In genomic region chr14:118232381-118232970, GRCm38 (mm10) we compare ENCODE assay signal across 11 mouse cellular contexts. TPM values are rescaled to one million over a fixed set of nuclear protein-coding genes. Genes with fewer than 3 reads are reported as not detected.
DNase-seq lines count a peak whose midpoint lies in the region; ATAC-seq lines count a peak whose summit lies in the region.
"Had no signal": no experiment of that assay in that cellular context is flagged by ENCODE, and none has a peak within 500 bp of the region (broad histone marks: within the 10 kb centered on the region; RNA-seq: fewer than 3 reads in every experiment).

No protein-coding gene starts in this region.

- H3K4me3 ChIP-seq in forebrain, embryonic 13.5 days = peak overlapping the region; percentile 34
- H3K4me3 ChIP-seq in midbrain, embryonic 11.5 days (ENCODE audit: low read depth, low read length) = peak overlapping the region; percentile 35
- peak overlapping the region; percentile 33 for H3K4me3 ChIP-seq in stomach, embryonic 16.5 days (replicated peaks; ENCODE audit: low read length)
- H3K4me3 ChIP-seq in liver, embryonic 12.5 days = no peak overlapping the region

- H3K9ac ChIP-seq in forebrain, embryonic 13.5 days = peak overlapping the region; percentile 63
- H3K9ac ChIP-seq in midbrain, embryonic 11.5 days (ENCODE audit: low read length) = peak overlapping the region; percentile 70
- 0 out of 2 replicates have a peak overlapping the region, but pooled peaks have one; percentile 2 for H3K9ac ChIP-seq in stomach, embryonic 16.5 days (ENCODE audit: low read length)
- H3K9ac ChIP-seq in liver, embryonic 12.5 days = no peak overlapping the region

- peak; percentile 11 to 22 for DNase-seq in left cerebral cortex, postnatal 25 days (ENCODE audit: low spot score in 2 of 2)
- no peak for DNase-seq in left cerebral cortex, postnatal 10 days (ENCODE audit: extremely low spot score in 1 of 2, low spot score in 2 of 2)
- peak; percentile 96 for DNase-seq in midbrain, embryonic 11.5 days (ENCODE audit: low spot score, missing footprints)
- no peak for DNase-seq in c-Kit-positive CD71-positive TER-119-positive erythroid progenitor cells, embryonic 14.5 days (ENCODE audit: low spot score)
- no peak for DNase-seq in lung, adult 18-20 months
- DNase-seq: gastrocnemius, postnatal 14 days had no signal

- H3K9me3 ChIP-seq in forebrain, embryonic 13.5 days (replicated peaks) = no peaks in the 10 kb centered on the region
- no peaks in the 10 kb centered on the region for H3K9me3 ChIP-seq in midbrain, embryonic 11.5 days (ENCODE audit: control insufficient read depth, low read length)
- H3K9me3 ChIP-seq in stomach, embryonic 16.5 days (replicated peaks; ENCODE audit: control insufficient read depth, low read length) = no peaks in the 10 kb centered on the region
- no peaks in the 10 kb centered on the region for H3K9me3 ChIP-seq in liver, embryonic 12.5 days (replicated peaks)

- WGBS in forebrain, embryonic 13.5 days = 1% methylated on average over 8 of the region's 8 CpGs
- WGBS in midbrain, embryonic 11.5 days = 0% methylated on average over 8 of the region's 8 CpGs
- WGBS in stomach, embryonic 16.5 days = 11% methylated on average over 8 of the region's 8 CpGs
- 8% methylated on average over 8 of the region's 8 CpGs for WGBS in liver, embryonic 12.5 days (ENCODE audit: insufficient replicate concordance)

- no peak for ATAC-seq in forebrain, embryonic 13.5 days
- ATAC-seq in midbrain, embryonic 11.5 days (ENCODE audit: low FRiP score) = no peak
- no peak for ATAC-seq in stomach, embryonic 16.5 days (ENCODE audit: insufficient read depth, low FRiP score)
- no peak for ATAC-seq in liver, embryonic 12.5 days

- H3K4me1 ChIP-seq in forebrain, embryonic 13.5 days = peaks cover 83% of the 10 kb centered on the region
- peaks cover 31% of the 10 kb centered on the region for H3K4me1 ChIP-seq in midbrain, embryonic 11.5 days (ENCODE audit: control insufficient read depth, insufficient read depth, low read length)
- peaks cover 6% of the 10 kb centered on the region; the same call in 1 of the 2 replicates for H3K4me1 ChIP-seq in stomach, embryonic 16.5 days (ENCODE audit: control insufficient read depth, insufficient read depth, low read length)
- peaks cover 25% of the 10 kb centered on the region; the same call in 1 of the 2 replicates for H3K4me1 ChIP-seq in liver, embryonic 12.5 days

- peak overlapping the region; percentile 73 for H3K4me2 ChIP-seq in forebrain, embryonic 13.5 days
- H3K4me2 ChIP-seq in midbrain, embryonic 11.5 days = peak overlapping the region; percentile 69
- peak overlapping the region; percentile 52 for H3K4me2 ChIP-seq in stomach, embryonic 16.5 days (ENCODE audit: low read depth, low read length)
- no peak overlapping the region for H3K4me2 ChIP-seq in liver, embryonic 12.5 days

- peak overlapping the region; percentile 85 for H3K27ac ChIP-seq in forebrain, embryonic 13.5 days
- H3K27ac ChIP-seq in midbrain, embryonic 11.5 days (ENCODE audit: low read depth, low read length) = peak overlapping the region; percentile 52
- H3K27ac ChIP-seq in stomach, embryonic 16.5 days (ENCODE audit: low read length) = peak overlapping the region; percentile 70
- no peak overlapping the region for H3K27ac ChIP-seq in liver, embryonic 12.5 days

- peaks cover 12% of the 10 kb centered on the region for H3K36me3 ChIP-seq in forebrain, embryonic 13.5 days (ENCODE audit: poor library complexity, severe bottlenecking)
- H3K36me3 ChIP-seq in midbrain, embryonic 11.5 days (ENCODE audit: control insufficient read depth, insufficient read depth, low read length) = no peaks in the 10 kb centered on the region
- no peaks in the 10 kb centered on the region for H3K36me3 ChIP-seq in stomach, embryonic 16.5 days (ENCODE audit: control insufficient read depth, insufficient read depth, low read length)
- H3K36me3 ChIP-seq in liver, embryonic 12.5 days = no peaks in the 10 kb centered on the region

- intact Hi-C loops in left cerebral cortex, postnatal 25 days (cut with DNase I) = no loop called here
- intact Hi-C loops in left cerebral cortex, postnatal 10 days (cut with DNase I) = no loop called here

- H3K27me3 ChIP-seq in forebrain, embryonic 13.5 days = peaks cover 33% of the 10 kb centered on the region
- peaks cover 17% of the 10 kb centered on the region for H3K27me3 ChIP-seq in midbrain, embryonic 11.5 days (ENCODE audit: control insufficient read depth, insufficient read depth, low read length)
- peaks cover 42% of the 10 kb centered on the region for H3K27me3 ChIP-seq in stomach, embryonic 16.5 days (ENCODE audit: control insufficient read depth, insufficient read depth, low read length)
- peaks cover 98% of the 10 kb centered on the region for H3K27me3 ChIP-seq in liver, embryonic 12.5 days (replicated peaks)

RNA-seq across cellular contexts. Expression of gene Sox21, which starts 4.4 kb away (rescaled TPM):
- 10 to 100 TPM; 10.2 to 10.5 TPM for total RNA-seq in left cerebral cortex, postnatal 25 days (2021)
- total RNA-seq in left cerebral cortex, postnatal 10 days (2021) = 1 to 10 TPM; 6.2 to 9.7 TPM
- polyA plus RNA-seq in forebrain, embryonic 13.5 days (2015; fragmentation: Nextera tagmentation; extraction: Ambion mirVana) = 8.9 and 11.5 TPM in 2 replicates
- polyA plus RNA-seq in midbrain, embryonic 11.5 days (2014; fragmentation: Nextera tagmentation; extraction: Ambion mirVana) = 20.4 and 24.5 TPM in 2 replicates
- 3.2 and 3.7 TPM in 2 replicates for polyA plus RNA-seq in stomach, embryonic 16.5 days (2015; fragmentation: Nextera tagmentation; extraction: Ambion mirVana)
- 0.02 TPM in 1 of 2 replicates, not detected in the other for polyA plus RNA-seq in liver, embryonic 12.5 days (2016; fragmentation: Nextera tagmentation; extraction: Ambion mirVana)
- total RNA-seq: gastrocnemius, postnatal 14 days; liver, adult 2 months had no signal
- polyA plus RNA-seq: liver, adult 2 months had no signal

RNA-seq across cellular contexts. Expression of gene Gm9376, which starts 34.3 kb away (rescaled TPM):
- not detected for total RNA-seq in left cerebral cortex, postnatal 25 days (2021)
- total RNA-seq in left cerebral cortex, postnatal 10 days (2021) = not detected
- polyA plus RNA-seq in forebrain, embryonic 13.5 days (2015; fragmentation: Nextera tagmentation; extraction: Ambion mirVana) = not detected in 2 replicates
- polyA plus RNA-seq in midbrain, embryonic 11.5 days (2014; fragmentation: Nextera tagmentation; extraction: Ambion mirVana) = not detected in 2 replicates
- not detected in 2 replicates for polyA plus RNA-seq in stomach, embryonic 16.5 days (2015; fragmentation: Nextera tagmentation; extraction: Ambion mirVana)
- not detected in 2 replicates for polyA plus RNA-seq in liver, embryonic 12.5 days (2016; fragmentation: Nextera tagmentation; extraction: Ambion mirVana)
- total RNA-seq: gastrocnemius, postnatal 14 days; heart, postnatal 14 days; liver, adult 2 months had no signal
- polyA plus RNA-seq: liver, adult 2 months had no signal

Comparison
In these comparisons a context has a peak if more than half of its experiments do, and no peak if none do; other contexts are left out.
1. DNase-seq: peak in left cerebral cortex, postnatal 25 days (2 of 2) and midbrain, embryonic 11.5 days (single experiment); none in left cerebral cortex, postnatal 10 days (0 of 2), c-Kit-positive CD71-positive TER-119-positive erythroid progenitor cells, embryonic 14.5 days (single experiment) and lung, adult 18-20 months (0 of 2).